Mouse (Mus musculus): ENCODE results near the gene Odc1. TPM values are rescaled to one million over a fixed set of nuclear protein-coding genes. Genes with fewer than 3 reads are reported as not detected.

Odc1 gene
- total RNA-seq, 4 experiments from 2014 or later, result 76.1 to 79.2 (median 77.4) TPM

DNA sequence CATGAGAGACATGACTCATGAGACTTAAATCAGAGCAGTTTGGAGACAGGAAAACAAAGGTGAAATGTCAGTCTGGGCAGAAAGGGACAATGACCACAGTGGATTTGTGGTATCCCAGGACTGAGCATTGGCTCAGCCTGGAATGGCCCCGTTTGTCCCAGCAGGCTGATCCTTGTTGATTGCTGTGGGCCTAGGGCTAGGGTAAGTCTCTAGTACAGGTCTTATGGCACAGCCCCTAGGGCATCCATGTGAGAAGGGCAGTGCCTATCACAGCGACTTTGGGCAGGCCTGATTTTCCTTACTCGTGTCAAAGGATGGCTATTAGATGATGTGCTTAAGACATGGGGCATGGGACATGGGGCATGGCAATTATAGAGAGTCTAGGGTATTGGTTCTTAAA lies 41.4 kb downstream of the Odc1 start:
- no peak for DNase-seq (ENCODE audit: low spot score in 2 of 2)

DNA sequence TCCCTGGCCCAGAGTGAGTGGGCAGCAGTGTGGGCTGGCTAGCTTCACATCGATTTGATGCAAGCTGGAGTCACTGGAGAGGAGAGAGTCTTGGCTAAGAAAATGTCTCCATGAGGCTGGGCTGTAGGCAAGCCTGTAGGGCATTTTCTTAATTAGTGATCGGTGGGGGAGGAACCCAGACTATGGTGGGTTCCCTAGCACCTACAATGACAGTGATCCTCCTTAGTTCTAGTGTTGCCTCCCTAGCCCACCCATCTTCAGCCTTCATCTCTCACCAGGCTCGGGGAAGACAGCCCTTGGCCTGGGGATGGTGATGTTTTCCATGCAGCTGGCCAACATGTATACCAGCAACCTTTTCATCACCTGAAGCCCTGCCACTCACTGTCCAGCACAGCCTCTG lies 43.8 kb downstream of the Odc1 start:
- DNase-seq (ENCODE audit: low spot score in 2 of 2), result no peak

GRCm38 (mm10) chr12:17588906-17589612 lies 44.5 kb downstream of the Odc1 start:
- no peak for DNase-seq (ENCODE audit: low spot score in 2 of 2)

- no peak for DNase-seq (ENCODE audit: low spot score in 2 of 2)
These were observed 46.7 kb downstream of the Odc1 start for GRCm38 (mm10) chr12:17591249-17591648.

DNA sequence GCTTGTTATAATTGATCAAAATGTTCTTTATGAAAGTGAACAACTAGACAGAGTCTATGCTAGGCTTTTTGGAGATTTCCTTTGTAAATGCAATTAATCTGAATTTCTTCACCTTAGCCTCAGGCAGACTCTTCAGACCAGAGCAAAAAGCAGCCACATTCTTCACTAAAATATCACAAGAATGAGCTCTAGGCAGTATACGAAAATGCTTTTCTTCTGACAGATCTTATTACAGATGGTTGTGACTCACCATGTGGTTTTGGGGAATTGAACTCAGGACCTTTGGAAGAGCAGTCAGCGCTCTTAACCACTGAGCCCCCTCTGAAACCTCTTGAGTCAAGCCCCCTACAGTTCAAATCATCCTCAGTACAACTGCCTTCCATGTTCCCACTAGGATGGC lies 49.4 kb downstream of the Odc1 start:
- no peak for DNase-seq (ENCODE audit: low spot score in 2 of 2)

- no peak for DNase-seq (ENCODE audit: low spot score in 2 of 2)
These were observed 50.1 kb downstream of the Odc1 start for GRCm38 (mm10) chr12:17594701-17595100.

- DNase-seq (ENCODE audit: low spot score in 2 of 2), result no peak
These were observed 50.6 kb downstream of the Odc1 start for GRCm38 (mm10) chr12:17595166-17595565.

Other genes starting within 250 kb of the Odc1 start
- gene Atp6v1c2, start 215.4 kb upstream of the Odc1 start, total RNA-seq (2022), result 1 to 10 TPM; 4.6 to 6.3 (median 4.8) TPM
- gene Nol10, start 196.3 kb upstream of the Odc1 start, total RNA-seq (2022), result 10 to 100 TPM; 18.7 to 20.9 (median 19.5) TPM
- 10 to 100 TPM; 64.4 to 81.1 (median 79.0) TPM for gene Hpcal1, start 146.1 kb downstream of the Odc1 start, total RNA-seq (2022)

Measured in left cerebral cortex, adult 8-10 months (tissue).